Mouse (Mus musculus): ENCODE data around the gene Fbxo4.

The Fbxo4 gene

GRCm38 (mm10) chr15:3979061-3979848, at the start of gene Fbxo4:
Gene Fbxo4, minus strand, starts transcription at chr15:3979573.
- Histone ChIP-seq H3K27me3 (ENCODE audit: control insufficient read depth, insufficient read depth, low read length, poor library complexity, severe bottlenecking) (no peaks in the 10 kb centered on the region), H3K36me3 (ENCODE audit: control insufficient read depth, insufficient read depth, low read length, poor library complexity, severe bottlenecking) (no peaks in the 10 kb centered on the region; the same call in 1 of the 2 replicates)
- peak; percentile 85 for DNase-seq (ENCODE audit: low read depth, low spot score)

DNA sequence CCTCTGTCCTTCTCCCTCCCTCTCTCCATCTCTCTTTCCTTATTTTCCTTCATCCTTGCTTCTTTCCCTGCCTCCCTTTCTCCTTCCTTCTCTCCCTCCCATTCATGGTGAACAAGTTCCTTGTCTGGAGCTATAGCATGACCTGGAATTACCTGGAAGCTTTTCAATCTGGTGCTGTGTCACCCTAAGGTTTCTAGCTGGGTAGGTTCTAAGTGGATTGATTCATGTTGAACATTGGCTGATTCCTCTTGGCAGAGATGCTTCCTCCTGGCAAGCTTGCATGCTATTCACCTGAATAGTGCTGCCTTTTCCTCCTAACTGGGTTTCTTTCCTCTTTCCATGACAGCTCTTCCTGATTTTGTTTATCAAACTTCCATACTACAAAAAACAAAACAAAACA, 49.6 kb upstream of the Fbxo4 start:
- no peak for DNase-seq (ENCODE audit: low read depth, low spot score)
- no peaks in the 10 kb centered on the region for H3K27me3 ChIP-seq (ENCODE audit: control insufficient read depth, insufficient read depth, low read length, poor library complexity, severe bottlenecking)
- H3K36me3 ChIP-seq (ENCODE audit: control insufficient read depth, insufficient read depth, low read length, poor library complexity, severe bottlenecking): no peaks in the 10 kb centered on the region

DNA sequence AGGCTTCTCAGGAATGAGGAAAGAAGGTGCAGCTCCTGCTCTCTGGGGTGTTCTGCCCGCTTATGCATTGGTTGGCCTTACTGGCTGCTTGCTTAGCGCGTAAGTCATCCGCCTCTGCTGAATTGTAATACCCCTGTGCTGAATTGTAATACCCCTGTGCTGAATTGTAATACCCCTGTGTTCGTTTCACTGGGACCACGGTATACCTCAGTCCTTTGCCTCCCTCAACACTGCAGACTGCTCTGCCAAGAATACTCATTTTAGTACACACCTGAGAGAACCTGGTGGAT, 49.0 kb upstream of the Fbxo4 start:
- no peak for DNase-seq (ENCODE audit: low read depth, low spot score)
- H3K36me3 ChIP-seq (ENCODE audit: control insufficient read depth, insufficient read depth, low read length, poor library complexity, severe bottlenecking): no peaks in the 10 kb centered on the region
- no peaks in the 10 kb centered on the region for H3K27me3 ChIP-seq (ENCODE audit: control insufficient read depth, insufficient read depth, low read length, poor library complexity, severe bottlenecking)

- DNase-seq (ENCODE audit: low read depth, low spot score): peak; percentile 6
- Histone ChIP-seq H3K36me3 (ENCODE audit: control insufficient read depth, insufficient read depth, low read length, poor library complexity, severe bottlenecking) (no peaks in the 10 kb centered on the region), H3K27me3 (ENCODE audit: control insufficient read depth, insufficient read depth, low read length, poor library complexity, severe bottlenecking) (no peaks in the 10 kb centered on the region)
These were observed 48.5 kb upstream of the Fbxo4 start for GRCm38 (mm10) chr15:4027671-4028410.

DNA sequence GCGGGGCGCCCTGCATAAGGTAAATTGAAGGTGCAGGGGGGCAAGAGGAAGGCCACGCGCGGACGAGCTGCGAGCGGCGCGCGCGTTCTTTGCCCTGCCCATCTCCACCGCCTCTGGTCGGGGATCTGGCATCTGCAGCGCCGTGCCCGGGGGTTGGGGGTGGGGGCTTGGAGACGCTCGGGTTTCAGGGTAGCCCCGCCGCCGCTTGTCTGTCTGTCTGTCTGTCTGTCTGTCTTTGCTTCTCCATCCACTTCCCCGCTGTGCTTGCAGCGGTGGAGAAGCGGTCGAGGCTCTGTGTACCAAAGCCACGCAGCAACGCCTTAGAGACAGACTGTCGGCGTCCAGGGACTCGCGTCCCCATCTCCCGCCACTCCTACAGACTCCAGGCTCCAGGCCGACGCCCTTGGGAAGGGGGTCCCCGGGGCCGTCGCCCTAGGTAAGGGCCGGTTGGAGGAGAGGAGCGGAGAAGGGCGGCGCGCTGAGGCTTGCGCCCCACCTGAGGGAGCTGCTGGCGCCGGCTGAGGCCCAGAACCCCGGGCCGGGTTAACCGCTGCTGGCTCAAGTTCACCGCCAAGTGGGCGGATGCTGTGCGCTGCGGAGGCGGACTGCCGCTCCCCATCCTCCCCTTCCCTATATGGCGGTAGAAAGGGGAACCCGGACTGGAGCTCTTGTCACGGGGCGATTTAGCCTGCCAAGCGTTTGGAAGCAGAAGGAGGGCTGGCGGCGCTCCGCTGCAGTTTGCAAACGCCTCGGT, 47.6 kb upstream of the Fbxo4 start:
- peak; percentile 86 for DNase-seq (ENCODE audit: low read depth, low spot score)
- Histone ChIP-seq H3K27me3 (ENCODE audit: control insufficient read depth, insufficient read depth, low read length, poor library complexity, severe bottlenecking) (no peaks in the 10 kb centered on the region), H3K36me3 (ENCODE audit: control insufficient read depth, insufficient read depth, low read length, poor library complexity, severe bottlenecking) (no peaks in the 10 kb centered on the region)

GRCm38 (mm10) chr15:4026231-4026773, 46.9 kb upstream of the Fbxo4 start, which contains the start of gene Oxct1:
Gene Oxct1, plus strand, starts transcription at chr15:4026383.
- no peaks in the 10 kb centered on the region for H3K27me3 ChIP-seq (ENCODE audit: control insufficient read depth, insufficient read depth, low read length, poor library complexity, severe bottlenecking)
- peak; percentile 84 for DNase-seq (ENCODE audit: low read depth, low spot score)

GRCm38 (mm10) chr15:4025508-4025904, 46.1 kb upstream of the Fbxo4 start:
- H3K36me3 ChIP-seq (ENCODE audit: control insufficient read depth, insufficient read depth, low read length, poor library complexity, severe bottlenecking): no peaks in the 10 kb centered on the region
- no peak for DNase-seq (ENCODE audit: low read depth, low spot score)
- no peaks in the 10 kb centered on the region for H3K27me3 ChIP-seq (ENCODE audit: control insufficient read depth, insufficient read depth, low read length, poor library complexity, severe bottlenecking)

More at GRCm38 (mm10) chr15:4026231-4026773, 46.9 kb upstream of the Fbxo4 start, which contains the start of gene Oxct1:
- H3K36me3 ChIP-seq (ENCODE audit: control insufficient read depth, insufficient read depth, low read length, poor library complexity, severe bottlenecking): no peaks in the 10 kb centered on the region

GRCm38 (mm10) chr15:4024726-4025507, 45.5 kb upstream of the Fbxo4 start:
- Histone ChIP-seq H3K36me3 (ENCODE audit: control insufficient read depth, insufficient read depth, low read length, poor library complexity, severe bottlenecking) (no peaks in the 10 kb centered on the region), H3K27me3 (ENCODE audit: control insufficient read depth, insufficient read depth, low read length, poor library complexity, severe bottlenecking) (no peaks in the 10 kb centered on the region)
- DNase-seq (ENCODE audit: low read depth, low spot score): no peak

- no peak for DNase-seq (ENCODE audit: low read depth, low spot score)
- H3K27me3 ChIP-seq (ENCODE audit: control insufficient read depth, insufficient read depth, low read length, poor library complexity, severe bottlenecking): no peaks in the 10 kb centered on the region
- H3K36me3 ChIP-seq (ENCODE audit: control insufficient read depth, insufficient read depth, low read length, poor library complexity, severe bottlenecking): no peaks in the 10 kb centered on the region
These were observed 44.4 kb upstream of the Fbxo4 start for GRCm38 (mm10) chr15:4023747-4024146.

DNA sequence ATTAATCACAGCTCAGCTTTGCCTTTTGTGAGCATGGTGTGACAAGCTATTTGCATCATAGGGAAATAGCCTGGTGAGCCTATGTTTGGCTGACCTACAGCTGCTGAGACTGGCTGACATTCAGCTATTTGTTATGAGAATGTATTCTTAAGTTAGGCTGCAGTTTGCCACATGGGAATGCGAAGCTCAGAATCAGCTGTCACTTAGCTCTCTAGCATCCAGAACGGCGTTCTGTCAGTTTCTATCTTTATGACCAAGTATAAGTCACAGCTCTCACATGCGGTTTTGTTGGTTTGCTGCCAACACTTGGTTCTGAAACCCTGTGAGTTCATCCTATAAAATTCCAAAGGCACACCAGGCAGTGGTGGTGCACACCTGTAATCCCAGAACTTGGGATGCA, 41.3 kb upstream of the Fbxo4 start:
- no peaks in the 10 kb centered on the region for H3K27me3 ChIP-seq (ENCODE audit: control insufficient read depth, insufficient read depth, low read length, poor library complexity, severe bottlenecking)
- no peak for DNase-seq (ENCODE audit: low read depth, low spot score)
- H3K36me3 ChIP-seq (ENCODE audit: control insufficient read depth, insufficient read depth, low read length, poor library complexity, severe bottlenecking): no peaks in the 10 kb centered on the region

- no peaks in the 10 kb centered on the region for H3K27me3 ChIP-seq (ENCODE audit: control insufficient read depth, insufficient read depth, low read length, poor library complexity, severe bottlenecking)
- no peak for DNase-seq (ENCODE audit: low read depth, low spot score)
- no peaks in the 10 kb centered on the region for H3K36me3 ChIP-seq (ENCODE audit: control insufficient read depth, insufficient read depth, low read length, poor library complexity, severe bottlenecking)
These were observed 34.5 kb upstream of the Fbxo4 start for GRCm38 (mm10) chr15:4013873-4014272.

DNA sequence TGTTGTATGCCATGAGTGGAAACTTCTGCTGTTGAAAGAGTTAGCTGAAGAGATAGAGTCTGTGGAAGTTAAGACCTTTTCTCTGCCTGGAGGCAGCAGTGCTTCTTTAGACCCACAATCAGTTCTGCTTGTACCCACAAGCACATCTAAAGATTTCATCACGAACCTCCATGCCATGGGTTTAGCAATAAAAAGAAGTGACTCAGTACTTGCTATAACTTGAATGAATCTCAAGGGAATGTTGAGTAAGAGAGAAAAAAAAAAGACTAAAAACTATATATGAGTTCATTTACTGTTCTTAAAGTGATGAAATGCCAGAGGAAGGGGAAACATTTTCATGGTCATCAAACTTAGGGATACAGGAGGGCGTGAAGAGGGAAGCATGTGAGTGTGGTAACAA, 21.2 kb upstream of the Fbxo4 start:
- Histone ChIP-seq H3K36me3 (ENCODE audit: control insufficient read depth, insufficient read depth, low read length, poor library complexity, severe bottlenecking) (no peaks in the 10 kb centered on the region), H3K27me3 (ENCODE audit: control insufficient read depth, insufficient read depth, low read length, poor library complexity, severe bottlenecking) (no peaks in the 10 kb centered on the region)
- DNase-seq (ENCODE audit: low read depth, low spot score): no peak

DNA sequence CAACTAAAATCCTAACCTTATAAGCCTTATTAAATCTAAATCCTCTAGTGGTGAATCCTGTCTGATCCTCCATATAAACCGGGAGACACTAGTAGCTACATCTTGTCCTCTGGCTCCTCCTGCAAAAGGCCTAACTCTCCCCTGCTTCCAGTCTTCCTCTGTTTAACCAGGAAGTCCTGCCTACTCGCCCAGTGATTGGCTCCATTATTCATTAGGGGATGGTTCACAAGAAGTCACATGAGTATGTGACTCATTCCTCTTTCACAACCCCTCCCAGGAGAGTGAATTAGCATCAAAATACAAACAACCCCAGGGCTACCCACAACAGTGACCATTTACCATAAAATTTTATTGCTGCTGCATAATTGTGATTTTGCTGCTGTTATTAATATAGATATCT, 19.8 kb upstream of the Fbxo4 start:
- DNase-seq (ENCODE audit: low read depth, low spot score): no peak
- Histone ChIP-seq H3K36me3 (ENCODE audit: control insufficient read depth, insufficient read depth, low read length, poor library complexity, severe bottlenecking) (no peaks in the 10 kb centered on the region), H3K27me3 (ENCODE audit: control insufficient read depth, insufficient read depth, low read length, poor library complexity, severe bottlenecking) (no peaks in the 10 kb centered on the region)

Data from splenic B cell, adult 2 months (primary cell).